Mouse (Mus musculus): ENCODE measurements around the gene Hist3h2a. TPM values are rescaled to one million over a fixed set of nuclear protein-coding genes. Genes with fewer than 3 reads are reported as not detected.

Hist3h2a gene
- total RNA-seq, 2 experiments from 2014 or later, result 66.0 to 69.3 TPM

DNA sequence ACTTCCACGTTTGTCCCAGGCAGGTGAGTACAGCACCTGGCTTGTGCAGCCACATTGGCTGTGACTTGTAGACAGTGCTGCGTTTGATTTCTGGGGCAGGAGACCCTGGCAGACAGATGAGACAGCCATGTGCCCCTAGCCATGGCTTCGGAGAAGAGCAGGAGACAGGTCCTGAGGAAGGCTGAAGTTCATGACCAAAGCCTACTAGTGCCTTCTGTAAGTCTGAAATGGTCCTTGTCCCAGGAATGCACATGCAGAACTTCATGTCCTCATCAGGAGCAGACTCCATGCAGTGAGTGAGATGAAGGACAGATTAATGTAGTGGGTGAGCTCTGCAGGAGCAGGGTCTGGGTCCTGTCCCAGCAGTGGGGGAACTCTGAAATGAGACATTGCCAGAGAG is 37.4 kb downstream of the Hist3h2a start:
- no peak for TF ChIP-seq CTCF (conservative IDR thresholded peaks at IDR 0.05)

GRCm38 (mm10) chr11:58993091-58993670 is 38.7 kb downstream of the Hist3h2a start:
- no peak for DNase-seq (ENCODE audit: low spot score in 2 of 2)
- H3K4me3 ChIP-seq, result no peak overlapping the region
- no peak for TF ChIP-seq CTCF (conservative IDR thresholded peaks at IDR 0.05)
- no peak overlapping the region for H3K27ac ChIP-seq

More for the DNA sequence above, 37.4 kb downstream of the Hist3h2a start:
- H3K4me3 ChIP-seq, result no peak overlapping the region
- DNase-seq (ENCODE audit: low spot score in 2 of 2), result no peak
- no peak overlapping the region for H3K27ac ChIP-seq

GRCm38 (mm10) chr11:58994337-58994826 is 39.9 kb downstream of the Hist3h2a start:
- peak; percentile 50 for TF ChIP-seq CTCF (conservative IDR thresholded peaks at IDR 0.05)
- peak overlapping the region; percentile 77 for H3K27ac ChIP-seq
- peak; percentile 41 to 43 for DNase-seq (ENCODE audit: low spot score in 2 of 2)
- H3K4me3 ChIP-seq, result peak overlapping the region; percentile 54

GRCm38 (mm10) chr11:58995061-58995806 is 40.7 kb downstream of the Hist3h2a start:
- TF ChIP-seq CTCF (conservative IDR thresholded peaks at IDR 0.05), result no peak
- DNase-seq (ENCODE audit: low spot score in 2 of 2), result no peak
- H3K4me3 ChIP-seq, result no peak overlapping the region
- peak overlapping the region; percentile 77; the same call in 1 of the 2 replicates for H3K27ac ChIP-seq

GRCm38 (mm10) chr11:58995807-58996370 is 41.4 kb downstream of the Hist3h2a start:
- peak; percentile 47 for TF ChIP-seq CTCF (conservative IDR thresholded peaks at IDR 0.05)
- DNase-seq (ENCODE audit: low spot score in 2 of 2), result no peak
- Histone ChIP-seq H3K4me3 (no peak overlapping the region), H3K27ac (no peak overlapping the region)

DNA sequence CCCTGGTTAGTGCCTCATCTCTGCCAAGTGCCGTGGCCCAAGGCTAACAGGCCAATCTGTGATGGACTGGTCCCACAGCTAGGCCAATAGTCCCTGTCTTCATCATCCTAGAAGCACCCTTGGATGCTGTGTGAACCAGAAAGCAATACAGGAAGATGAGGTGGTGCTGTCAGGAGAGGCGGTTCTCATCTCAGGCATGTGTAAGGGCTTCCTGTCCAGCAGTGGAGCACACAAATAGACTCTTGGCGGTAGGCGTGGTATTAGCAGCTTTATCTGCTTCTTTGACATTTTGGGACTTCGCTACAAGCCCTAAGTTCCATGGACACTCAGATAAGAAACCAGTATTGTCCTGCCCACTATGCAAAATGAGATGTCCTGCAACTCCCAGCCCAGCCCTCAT is 43.1 kb downstream of the Hist3h2a start:
- DNase-seq (ENCODE audit: low spot score in 2 of 2), result no peak
- no peak for TF ChIP-seq CTCF (conservative IDR thresholded peaks at IDR 0.05)
- H3K27ac ChIP-seq, result no peak overlapping the region

DNA sequence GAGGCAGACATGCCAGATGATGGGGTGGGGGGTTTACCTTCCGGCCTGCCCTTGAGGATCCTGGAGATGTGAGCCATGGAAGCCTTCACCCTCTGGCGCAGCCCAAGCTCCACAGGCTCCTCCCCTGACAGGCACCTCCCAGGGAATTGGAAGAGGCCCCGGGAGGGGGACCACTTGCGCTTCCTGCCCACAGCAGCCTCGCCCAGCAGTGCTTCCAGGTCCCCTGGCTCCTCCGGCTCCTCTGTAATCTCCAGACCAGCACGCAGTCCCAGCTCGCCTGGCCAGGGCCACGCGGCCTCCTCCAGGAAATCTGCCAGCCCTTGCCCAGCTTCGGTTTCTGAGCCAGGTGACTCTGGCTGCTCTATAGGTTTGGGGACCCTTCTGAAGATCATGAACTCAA is 44.7 kb downstream of the Hist3h2a start:
- no peak overlapping the region for H3K27ac ChIP-seq
- TF ChIP-seq CTCF (conservative IDR thresholded peaks at IDR 0.05), result no peak
- DNase-seq (ENCODE audit: low spot score in 2 of 2), result no peak
- no peak overlapping the region for H3K4me3 ChIP-seq

More for the DNA sequence above, 43.1 kb downstream of the Hist3h2a start:
- no peak overlapping the region for H3K4me3 ChIP-seq

GRCm38 (mm10) chr11:58999830-59000229 is 45.3 kb downstream of the Hist3h2a start:
- H3K4me3 ChIP-seq, result no peak overlapping the region
- peak overlapping the region; percentile 88 for H3K27ac ChIP-seq
- no peak for DNase-seq (ENCODE audit: low spot score in 2 of 2)
- TF ChIP-seq CTCF (conservative IDR thresholded peaks at IDR 0.05), result no peak

DNA sequence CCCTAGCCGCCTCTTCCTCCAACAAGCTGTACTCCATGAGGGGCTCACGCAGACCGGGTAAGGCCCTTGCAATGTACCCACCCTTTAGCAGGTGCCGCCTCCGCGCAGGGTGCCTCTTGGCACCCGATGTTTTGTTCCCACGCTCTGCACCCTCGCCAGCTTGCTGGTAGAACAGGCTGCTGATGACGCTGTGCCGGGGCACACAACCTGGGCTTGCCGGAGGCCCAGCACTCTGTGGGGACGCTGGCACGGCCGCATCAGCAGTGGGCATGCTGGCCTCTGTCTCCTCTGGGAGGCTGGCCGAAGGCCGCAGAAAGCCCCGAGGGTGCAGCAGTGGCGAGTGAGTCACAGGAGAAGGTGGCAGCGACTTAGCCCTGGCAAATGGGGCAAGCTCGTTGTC is 46.1 kb downstream of the Hist3h2a start:
- peak overlapping the region; percentile 88 for H3K27ac ChIP-seq
- TF ChIP-seq CTCF (conservative IDR thresholded peaks at IDR 0.05), result no peak

GRCm38 (mm10) chr11:59002327-59003079 is 48.0 kb downstream of the Hist3h2a start:
- Histone ChIP-seq H3K4me3 (no peak overlapping the region), H3K27ac (no peak overlapping the region)
- no peak for TF ChIP-seq CTCF (conservative IDR thresholded peaks at IDR 0.05)
- no peak for DNase-seq (ENCODE audit: low spot score in 2 of 2)

More for the DNA sequence above, 46.1 kb downstream of the Hist3h2a start:
- H3K4me3 ChIP-seq, result no peak overlapping the region; the same call in 1 of the 2 replicates
- peak; percentile 77 to 81 for DNase-seq (ENCODE audit: low spot score in 2 of 2)

Small RNA genes lying within 50 kb of the gene (microRNA-seq; reads per million reads assigned to microRNA genes)
- gene Gm44313, result 0 reads per million in 2 experiments

Other genes starting within 250 kb of the Hist3h2a start
- gene Olfr318, start 230.7 kb upstream of the Hist3h2a start, total RNA-seq (2021), result not detected
- gene Olfr317, start 215.5 kb upstream of the Hist3h2a start, total RNA-seq (2021), result under 1 TPM; 0.20 to 0.25 TPM
- gene Olfr316, start 202.0 kb upstream of the Hist3h2a start, total RNA-seq (2021), result under 1 TPM; 0.61 to 0.77 TPM
- not detected for gene Olfr315, start 181.5 kb upstream of the Hist3h2a start, total RNA-seq (2021)
- not detected for gene Olfr314, start 171.7 kb upstream of the Hist3h2a start, total RNA-seq (2021)
- gene Fam183b, start 152.7 kb upstream of the Hist3h2a start, total RNA-seq (2021), result 1 to 10 TPM; 6.3 to 7.5 TPM
- gene Olfr313, start 139.7 kb upstream of the Hist3h2a start, total RNA-seq (2021), result not detected
- gene Olfr312, start 125.4 kb upstream of the Hist3h2a start, total RNA-seq (2021), result not detected
- gene Olfr311, start 115.4 kb upstream of the Hist3h2a start, total RNA-seq (2021), result not detected
- gene Gm12258, start 107.5 kb upstream of the Hist3h2a start, total RNA-seq (2021), result 10 to 100 TPM; 20.9 to 22.3 TPM
- 10 to 100 TPM; 11.2 to 12.0 TPM for gene 2810021J22Rik, start 87.5 kb upstream of the Hist3h2a start, total RNA-seq (2021)
- gene Zfp39, start 50.5 kb upstream of the Hist3h2a start, total RNA-seq (2021), result 10 to 100 TPM in 1 of 2 experiments, 1 to 10 TPM in 1; 9.9 to 10.3 TPM
- not detected for gene Btnl10, start 36.8 kb upstream of the Hist3h2a start, total RNA-seq (2021)
- 100 to 1,000 TPM; 462 to 508 TPM for gene Rnf187, start 15.8 kb upstream of the Hist3h2a start, total RNA-seq (2021)
- gene Hist3h2ba, start 5.8 kb upstream of the Hist3h2a start, total RNA-seq (2021), result 100 to 1,000 TPM in 1 of 2 experiments, 10 to 100 TPM in 1; 91.3 to 103 TPM
- 1 to 10 TPM; 5.3 to 6.5 TPM for gene Trim17, start within 50 bp of the Hist3h2a start, total RNA-seq (2021)
- 10 to 100 TPM; 32.5 to 35.5 TPM for gene Trim11, start 23.4 kb downstream of the Hist3h2a start, total RNA-seq (2021)
- gene Obscn, start 181.7 kb downstream of the Hist3h2a start, total RNA-seq (2021), result 1 to 10 TPM; 1.2 to 1.5 TPM
- gene Iba57, start 209.1 kb downstream of the Hist3h2a start, total RNA-seq (2021), result 1 to 10 TPM; 7.8 to 8.7 TPM
- gene Gjc2, start 228.5 kb downstream of the Hist3h2a start, total RNA-seq (2021), result 10 to 100 TPM; 10.2 to 10.8 TPM
- gene Guk1, start 237.5 kb downstream of the Hist3h2a start, total RNA-seq (2021), result 100 to 1,000 TPM; 134 to 136 TPM
- 10 to 100 TPM; 37.3 to 39.3 TPM for gene Mrpl55, start 247.8 kb downstream of the Hist3h2a start, total RNA-seq (2021)